Mouse (Mus musculus) hindbrain, embryonic 11.5 days (tissue): ENCODE measurements at regions not wholly inside any gene's neighbourhood (a gene's known extent, or its start where the extent isn't known, plus 50 kb on each side); places are given as distances from the start of the nearest gene placed in this dataset.

Source experiments
- ATAC-seq: fragments of 200-750 bp; cut with Nextera tagmentation; 2 replicates; pipeline ENCODE4 v1.8.0; 2017; ENCODE audit warnings: mild to moderate bottlenecking, moderate TSS enrichment, moderate library complexity; ENCODE audit not compliant: low FRiP score
- DNase-seq: peaks from one replicate; pipeline ENCODE4 v3.0.0-alpha.2; 2015; ENCODE audit warnings: low spot score
- H3K27ac ChIP-seq: fragments of 300-500 bp; sonication (generic); 2 replicates; pipeline ENCODE4 v1.5.1; 2014; ENCODE audit warnings: mild to moderate bottlenecking, low read depth, low read length
- H3K27me3 ChIP-seq: fragments of 300-500 bp; sonication (generic); 2 replicates; pipeline ENCODE4 v1.6.1; 2014; ENCODE audit warnings: mild to moderate bottlenecking, low read length, moderate library complexity, mixed read lengths; ENCODE audit not compliant: control insufficient read depth, insufficient read depth
- H3K36me3 ChIP-seq: fragments of 300-500 bp; sonication (generic); 2 replicates; pipeline ENCODE4 v1.6.1; 2014; ENCODE audit warnings: mild to moderate bottlenecking, low read length, moderate library complexity, mixed read lengths; ENCODE audit not compliant: control insufficient read depth, insufficient read depth
- H3K4me1 ChIP-seq: fragments of 300-500 bp; sonication (generic); replicated peaks from 2 replicates; pipeline ENCODE4 v1.6.1; 2014; ENCODE audit warnings: low read length, mixed read lengths; ENCODE audit not compliant: control insufficient read depth, insufficient read depth
- H3K4me2 ChIP-seq: fragments of 300-500 bp; sonication (generic); replicated peaks from 2 replicates; pipeline ENCODE4 v1.6.1; 2014; ENCODE audit warnings: mild to moderate bottlenecking, low read depth, low read length
- H3K4me3 ChIP-seq: fragments of 300-500 bp; sonication (generic); 2 replicates; pipeline ENCODE4 v1.5.1; 2014; ENCODE audit warnings: low read depth, low read length
- H3K9ac ChIP-seq: fragments of 300-500 bp; sonication (generic); 2 replicates; pipeline ENCODE4 v1.6.1; 2014; ENCODE audit warnings: low read depth, low read length
- H3K9me3 ChIP-seq: fragments of 300-500 bp; sonication (generic); 2 replicates; pipeline ENCODE4 v1.6.1; 2016; ENCODE audit warnings: low read length; ENCODE audit not compliant: control insufficient read depth
- WGBS: fragments of 180-500 bp; shearing (Covaris S2); extraction: QIAGEN DNeasy Blood & Tissue Kit; methylation state at CpG from one replicate; pipeline ENCODE4 v1.1.7; 2014; 5-methylcytosine and 5-hydroxymethylcytosine counted together

DNA sequence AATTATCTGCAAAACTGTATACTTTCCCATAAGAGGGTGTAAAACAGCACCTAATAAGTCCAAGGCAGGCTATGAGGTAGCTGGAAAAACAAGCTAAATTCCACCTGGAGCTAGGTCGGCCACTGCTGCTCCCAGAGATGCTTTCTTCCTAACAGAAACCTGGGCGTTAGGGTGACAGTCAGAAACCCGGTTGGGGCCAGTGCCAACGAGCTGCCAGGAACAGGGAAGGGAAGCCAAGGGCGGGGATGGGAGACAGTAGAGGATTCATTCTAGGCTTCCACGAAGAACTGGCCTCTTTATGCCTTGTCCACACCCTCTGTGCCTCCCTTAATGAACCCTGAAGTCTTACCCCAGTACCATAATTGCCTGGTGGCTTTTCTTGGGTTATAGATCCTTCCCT lies 198.9 kb upstream of the Egln3 start:
- ATAC-seq: no peak
- no peaks in the 10 kb centered on the region for H3K4me1 ChIP-seq
- H3K4me3 ChIP-seq: no peak overlapping the region
- no peak for DNase-seq
- no peaks in the 10 kb centered on the region for H3K36me3 ChIP-seq
- H3K9ac ChIP-seq: no peak overlapping the region
- H3K27me3 ChIP-seq: no peaks in the 10 kb centered on the region
- no peak overlapping the region for H3K4me2 ChIP-seq
- no peaks in the 10 kb centered on the region for H3K9me3 ChIP-seq
- H3K27ac ChIP-seq: no peak overlapping the region
- 89% methylated on average over 6 of the region's 6 CpGs for WGBS

DNA sequence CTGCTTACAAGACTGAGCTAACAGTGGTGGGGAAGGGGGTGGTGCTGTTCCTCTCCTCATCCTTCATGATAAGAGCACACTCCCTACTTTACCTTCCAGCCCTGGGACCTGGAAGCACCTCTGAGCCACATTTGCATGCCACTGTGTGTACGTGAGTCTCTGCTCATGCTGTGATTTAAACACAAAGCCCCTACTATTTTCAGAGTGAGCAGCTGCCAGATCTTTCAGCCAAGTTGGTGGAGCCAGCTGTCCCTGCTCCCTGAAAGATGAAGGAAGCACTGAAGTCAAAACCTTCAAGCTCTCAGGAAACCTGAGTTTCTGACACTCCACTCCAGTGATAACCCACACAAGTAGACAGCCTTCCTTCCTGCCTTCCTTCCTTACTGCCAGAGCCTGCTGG lies 198.0 kb upstream of the Egln3 start:
- ATAC-seq (no peak), DNase-seq (no peak)
- no peak overlapping the region for H3K4me2 ChIP-seq
- H3K36me3 ChIP-seq: no peaks in the 10 kb centered on the region
- H3K27me3 ChIP-seq: no peaks in the 10 kb centered on the region
- H3K4me3 ChIP-seq: no peak overlapping the region
- no peaks in the 10 kb centered on the region for H3K4me1 ChIP-seq
- no peak overlapping the region for H3K27ac ChIP-seq
- H3K9me3 ChIP-seq: no peaks in the 10 kb centered on the region
- WGBS: 59% methylated on average over 1 of the region's 1 CpGs
- no peak overlapping the region for H3K9ac ChIP-seq

DNA sequence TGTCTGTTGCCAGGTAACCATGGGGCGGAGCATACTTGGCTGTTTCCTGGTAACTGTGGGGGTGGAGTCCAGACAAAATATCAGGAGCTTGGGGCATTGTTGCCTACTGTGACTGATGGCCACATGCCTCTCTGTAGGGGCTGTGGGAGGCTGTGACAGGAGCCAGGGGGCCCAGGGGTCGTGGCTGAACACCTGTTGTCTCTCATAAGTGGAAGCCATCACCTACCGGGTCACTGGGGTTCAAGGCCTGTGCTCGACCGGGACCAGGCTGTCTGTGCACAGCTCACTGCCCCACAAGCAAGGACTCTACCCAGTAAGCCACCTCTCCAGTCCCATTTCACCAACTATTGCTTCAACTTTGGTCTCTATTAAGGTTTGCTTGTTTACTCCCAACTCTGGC lies 196.4 kb upstream of the Egln3 start:
- H3K27ac ChIP-seq: no peak overlapping the region
- H3K36me3 ChIP-seq: no peaks in the 10 kb centered on the region
- no peak overlapping the region for H3K9ac ChIP-seq
- H3K4me1 ChIP-seq: no peaks in the 10 kb centered on the region
- H3K9me3 ChIP-seq: no peaks in the 10 kb centered on the region
- 79% methylated on average over 5 of the region's 5 CpGs for WGBS
- H3K4me3 ChIP-seq: no peak overlapping the region
- H3K27me3 ChIP-seq: no peaks in the 10 kb centered on the region
- ATAC-seq: no peak
- DNase-seq: no peak
- H3K4me2 ChIP-seq: no peak overlapping the region

DNA sequence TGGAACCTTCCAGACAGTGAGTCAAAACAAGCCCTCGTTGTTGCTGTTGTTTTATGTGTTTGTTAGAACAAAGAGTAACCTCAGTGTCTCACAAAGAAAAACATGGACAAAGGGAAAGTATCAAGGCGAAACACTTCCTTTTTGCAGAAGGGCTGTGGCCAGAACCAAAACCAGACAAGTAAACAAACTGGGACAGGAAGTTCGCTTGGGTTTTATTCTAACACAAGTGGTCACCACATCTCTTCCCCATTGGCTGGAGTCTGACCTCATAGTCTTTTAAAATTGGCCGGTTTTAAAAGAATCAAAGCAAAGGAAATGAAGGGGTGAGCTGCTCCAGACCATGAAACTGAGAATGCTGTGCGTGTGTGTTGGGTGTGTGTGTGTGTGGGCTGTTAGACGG lies 194.4 kb upstream of the Egln3 start:
- Histone ChIP-seq H3K4me3 (no peak overlapping the region), H3K36me3 (no peaks in the 10 kb centered on the region), H3K9me3 (no peaks in the 10 kb centered on the region), H3K4me2 (no peak overlapping the region), H3K27ac (no peak overlapping the region), H3K9ac (no peak overlapping the region), H3K27me3 (no peaks in the 10 kb centered on the region), H3K4me1 (no peaks in the 10 kb centered on the region)
- no peak for DNase-seq
- 82% methylated on average over 6 of the region's 6 CpGs for WGBS
- ATAC-seq: no peak

DNA sequence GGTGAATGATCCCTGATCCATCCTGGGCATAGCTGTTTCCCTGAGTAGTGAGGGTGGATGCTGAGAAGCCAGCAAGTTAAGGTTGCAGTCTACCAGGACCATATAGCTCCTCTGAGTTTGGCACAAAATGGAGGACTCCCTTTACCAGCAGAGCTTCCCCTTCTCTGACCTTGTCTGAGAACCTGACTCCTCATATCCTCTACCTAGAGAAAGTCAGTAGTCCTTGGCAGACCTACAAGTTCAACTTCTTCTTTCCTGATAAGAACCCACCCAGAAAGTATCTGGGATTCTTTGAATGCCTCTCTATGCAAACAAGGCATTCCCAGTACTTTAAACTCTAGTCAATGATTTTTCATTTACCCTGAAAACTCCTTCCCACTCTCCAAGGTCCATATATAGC lies 193.3 kb upstream of the Egln3 start:
- Histone ChIP-seq H3K36me3 (no peaks in the 10 kb centered on the region), H3K9me3 (no peaks in the 10 kb centered on the region), H3K4me1 (no peaks in the 10 kb centered on the region), H3K27ac (no peak overlapping the region), H3K9ac (no peak overlapping the region), H3K27me3 (no peaks in the 10 kb centered on the region), H3K4me3 (no peak overlapping the region), H3K4me2 (no peak overlapping the region)
- no peak for ATAC-seq
- no peak for DNase-seq

DNA sequence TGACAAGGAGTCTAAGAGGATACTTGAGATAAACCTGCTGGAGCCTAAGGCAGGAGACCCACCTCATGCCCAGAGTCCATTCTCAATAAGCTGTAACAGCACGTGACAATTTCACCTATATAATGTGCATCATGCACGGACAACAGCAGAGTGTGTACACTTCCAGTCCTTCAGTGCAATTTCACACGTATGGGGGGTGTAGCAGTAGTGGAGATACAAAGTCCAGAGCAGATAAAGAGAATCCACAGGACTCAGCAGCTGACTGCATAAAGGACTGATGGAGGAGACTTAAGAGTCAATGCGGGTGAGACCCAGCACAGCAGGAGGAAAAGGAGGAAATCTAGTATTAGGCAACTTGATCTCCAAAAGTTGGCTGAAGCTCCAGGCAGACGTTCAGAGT lies 192.7 kb upstream of the Egln3 start:
- WGBS: 76% methylated on average over 5 of the region's 5 CpGs
- Histone ChIP-seq H3K4me2 (no peak overlapping the region), H3K27ac (no peak overlapping the region), H3K4me3 (no peak overlapping the region), H3K27me3 (no peaks in the 10 kb centered on the region), H3K36me3 (no peaks in the 10 kb centered on the region), H3K9me3 (no peaks in the 10 kb centered on the region), H3K9ac (no peak overlapping the region), H3K4me1 (no peaks in the 10 kb centered on the region)
- ATAC-seq (no peak), DNase-seq (no peak)

DNA sequence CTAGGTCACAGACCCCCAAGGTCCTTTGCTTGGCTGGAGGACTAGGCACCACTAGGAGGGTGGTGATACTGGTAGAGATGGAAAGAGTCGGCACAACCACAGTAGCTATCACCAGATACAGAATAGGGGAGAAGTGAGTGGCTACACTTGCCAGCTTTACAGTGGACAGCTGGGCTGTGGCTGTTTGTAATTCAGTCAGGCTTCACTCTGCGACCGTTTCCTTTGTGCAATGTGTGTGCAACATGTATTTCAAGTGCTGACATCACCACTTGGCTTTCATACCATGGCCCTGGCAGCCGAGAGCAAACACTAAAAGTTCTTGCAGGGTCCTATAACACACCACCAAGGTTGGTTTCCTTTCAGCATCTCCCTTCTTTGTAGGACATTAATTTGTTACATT lies 181.7 kb upstream of the Egln3 start:
- DNase-seq: no peak
- H3K9me3 ChIP-seq: no peaks in the 10 kb centered on the region
- no peak overlapping the region for H3K27ac ChIP-seq
- H3K4me1 ChIP-seq: no peaks in the 10 kb centered on the region
- ATAC-seq: no peak
- WGBS: 70% methylated on average over 4 of the region's 4 CpGs
- no peaks in the 10 kb centered on the region for H3K27me3 ChIP-seq
- no peak overlapping the region for H3K9ac ChIP-seq
- no peak overlapping the region for H3K4me3 ChIP-seq
- no peak overlapping the region for H3K4me2 ChIP-seq
- no peaks in the 10 kb centered on the region for H3K36me3 ChIP-seq

DNA sequence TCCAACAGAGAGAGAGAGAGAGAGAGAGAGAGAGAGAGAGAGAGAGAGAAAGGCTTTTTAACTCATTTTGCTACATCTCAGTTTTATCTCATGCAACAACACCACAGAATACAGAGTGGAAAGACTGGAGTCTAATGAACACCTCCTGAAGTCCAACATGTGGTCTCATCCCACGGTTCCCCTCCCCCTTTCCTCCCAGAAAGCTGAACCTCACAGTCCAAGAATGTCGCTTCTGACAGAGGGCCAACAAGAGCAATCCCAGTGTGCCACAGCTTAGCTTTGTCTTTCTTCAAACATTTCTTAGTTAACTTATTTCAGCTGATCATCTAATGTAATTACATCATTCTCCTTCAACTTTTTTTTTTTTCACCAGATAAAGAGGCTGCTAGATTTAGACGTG lies 180.5 kb upstream of the Egln3 start:
- Histone ChIP-seq H3K4me3 (no peak overlapping the region), H3K36me3 (no peaks in the 10 kb centered on the region), H3K9me3 (no peaks in the 10 kb centered on the region), H3K27ac (no peak overlapping the region), H3K27me3 (no peaks in the 10 kb centered on the region), H3K9ac (no peak overlapping the region), H3K4me2 (no peak overlapping the region), H3K4me1 (no peaks in the 10 kb centered on the region)
- DNase-seq: no peak
- WGBS: 60% methylated on average over 3 of the region's 3 CpGs
- ATAC-seq: no peak

DNA sequence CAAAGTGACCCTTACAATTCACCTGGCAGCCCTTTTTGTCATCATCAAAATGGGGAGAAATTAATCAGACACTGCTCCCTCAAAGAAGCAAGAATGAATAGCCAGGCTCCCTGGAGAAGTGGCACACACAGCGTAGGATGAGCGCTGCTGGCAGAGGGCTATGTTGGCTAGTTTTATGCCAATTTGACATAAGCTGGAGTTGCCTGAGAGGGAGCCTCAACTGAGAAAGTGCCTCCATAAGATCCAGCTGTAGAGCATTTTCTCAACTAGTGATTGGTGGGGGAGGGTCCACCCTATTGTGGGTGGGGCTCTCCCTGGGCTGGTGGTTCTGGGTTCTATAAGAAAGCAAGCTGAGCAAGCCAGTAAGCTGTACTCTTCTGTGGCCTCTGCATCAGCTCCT lies 179.3 kb upstream of the Egln3 start:
- Histone ChIP-seq H3K4me3 (no peak overlapping the region), H3K4me1 (no peaks in the 10 kb centered on the region), H3K9me3 (no peaks in the 10 kb centered on the region), H3K36me3 (no peaks in the 10 kb centered on the region), H3K9ac (no peak overlapping the region), H3K27me3 (no peaks in the 10 kb centered on the region), H3K4me2 (no peak overlapping the region), H3K27ac (no peak overlapping the region)
- 95% methylated on average over 2 of the region's 2 CpGs for WGBS
- DNase-seq (no peak), ATAC-seq (no peak)
